Mouse (Mus musculus) kidney, postnatal 0 days (tissue): ENCODE results near the gene Abcc6. TPM values are rescaled to one million over a fixed set of nuclear protein-coding genes. Genes with fewer than 3 reads are reported as not detected.

ENCODE experiments used
- ATAC-seq: fragments of 200-750 bp; cut with Nextera tagmentation; replicated peaks from 2 replicates; pipeline ENCODE4 v1.8.0; 2017; ENCODE audit warnings: low read depth, moderate number of reproducible peaks, moderate TSS enrichment, moderate library complexity; ENCODE audit not compliant: low FRiP score
- DNase-seq: peaks from one replicate; pipeline ENCODE4 v3.0.0-alpha.2; 2016; ENCODE audit warnings: low spot score
- H3K27ac ChIP-seq: fragments of 300-500 bp; sonication (generic); 2 replicates; pipeline ENCODE4 v1.5.1; 2014; ENCODE audit warnings: mild to moderate bottlenecking
- H3K27me3 ChIP-seq: fragments of 300-500 bp; sonication (generic); 2 replicates; pipeline ENCODE4 v1.6.1; 2014; ENCODE audit warnings: low read length, mixed read lengths; ENCODE audit not compliant: insufficient read depth
- H3K36me3 ChIP-seq: fragments of 300-500 bp; sonication (generic); 2 replicates; pipeline ENCODE4 v1.6.1; 2014; ENCODE audit warnings: low read length, mixed read lengths; ENCODE audit not compliant: insufficient read depth
- H3K4me1 ChIP-seq: fragments of 300-500 bp; sonication (generic); replicated peaks from 2 replicates; pipeline ENCODE4 v1.6.1; 2014; ENCODE audit warnings: antibody characterized with exemption, low read length, mixed read lengths; ENCODE audit not compliant: insufficient read depth
- H3K4me2 ChIP-seq: fragments of 300-500 bp; sonication (generic); 2 replicates; pipeline ENCODE4 v1.6.1; 2014; ENCODE audit warnings: mild to moderate bottlenecking, low read length, moderate library complexity, mixed read lengths
- H3K4me3 ChIP-seq: fragments of 300-500 bp; sonication (generic); replicated peaks from 2 replicates; pipeline ENCODE4 v1.5.1; 2014; ENCODE audit warnings: low read depth, low read length
- H3K9ac ChIP-seq: fragments of 300-500 bp; sonication (generic); 2 replicates; pipeline ENCODE4 v1.6.1; 2014; ENCODE audit warnings: low read depth, low read length
- H3K9me3 ChIP-seq: fragments of 300-500 bp; sonication (generic); replicated peaks from 2 replicates; pipeline ENCODE4 v1.6.1; 2016; ENCODE audit warnings: low read length, inconsistent platforms, mixed read lengths
- CTCF ChIP-seq: IDR thresholded peaks from 2 replicates; pipeline ENCODE4 v1.5.1; 2016; ENCODE audit warnings: antibody characterized with exemption, low read depth, mild to moderate bottlenecking, moderate library complexity
- WGBS: fragments of 180-500 bp; shearing (Covaris S2); extraction: QIAGEN DNeasy Blood & Tissue Kit; methylation state at CpG from one replicate; pipeline ENCODE4 v1.1.7; 2014; 5-methylcytosine and 5-hydroxymethylcytosine counted together
- polyA plus RNA-seq: library from polyadenylated mRNA; unstranded; fragments of >200 nt; fragmentation: Nextera tagmentation; extraction: Ambion mirVana; gene quantifications from 2 replicates; pipeline ENCODE4 v1.2.1, GENCODE M21; 2015

Abcc6 gene
- polyA plus RNA-seq, 1 experiment from 2014 or later, result 0.33 TPM

DNA sequence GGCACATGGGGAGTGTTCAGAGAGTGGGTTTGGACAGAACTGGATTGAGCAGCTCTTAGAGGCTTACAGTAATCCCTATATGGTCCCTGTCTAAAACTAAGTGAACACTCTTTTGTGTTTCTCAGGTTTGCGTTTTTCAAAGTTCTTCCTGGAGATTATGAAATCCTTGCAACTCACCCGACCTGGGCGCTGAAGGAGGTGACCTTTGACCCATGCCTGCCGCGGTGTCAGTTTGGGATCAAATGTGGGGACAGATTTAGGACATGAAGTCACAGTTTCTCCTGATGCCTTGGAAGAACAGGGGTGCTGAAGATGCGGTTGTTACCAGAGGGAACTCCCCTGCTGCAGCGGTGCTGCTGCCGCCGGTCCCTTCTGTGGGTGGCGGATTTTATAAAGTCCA lies 14.0 kb upstream of the Abcc6 start:
- no peak for ATAC-seq
- TF ChIP-seq CTCF, result no peak
- no peak overlapping the region for H3K4me3 ChIP-seq
- no peaks in the 10 kb centered on the region for H3K9me3 ChIP-seq
- H3K4me1 ChIP-seq, result no peaks in the 10 kb centered on the region
- H3K4me2 ChIP-seq, result no peak overlapping the region
- no peak overlapping the region for H3K9ac ChIP-seq
- no peaks in the 10 kb centered on the region for H3K27me3 ChIP-seq
- WGBS, result 90% methylated on average over 10 of the region's 10 CpGs
- no peak overlapping the region for H3K27ac ChIP-seq
- DNase-seq, result no peak
- H3K36me3 ChIP-seq, result peaks cover 42% of the 10 kb centered on the region

DNA sequence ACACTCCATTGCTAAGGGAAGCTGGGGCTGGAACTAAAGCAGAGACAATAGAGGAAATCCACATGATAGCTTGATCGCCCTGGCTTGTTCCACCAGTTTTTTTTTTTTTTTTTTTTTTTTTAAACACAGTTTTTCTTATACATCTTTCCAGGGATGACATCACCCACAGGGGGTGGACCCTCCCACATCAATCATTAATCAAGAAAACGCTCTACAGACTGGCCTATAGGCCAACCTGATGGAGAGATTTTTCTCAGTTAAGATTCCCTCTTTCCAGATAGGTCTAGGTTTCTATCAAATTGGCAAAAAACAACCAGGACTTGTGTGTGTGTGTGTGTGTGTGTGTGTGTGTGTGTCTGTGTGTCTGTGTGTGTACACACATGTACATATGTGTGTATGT lies 9.8 kb upstream of the Abcc6 start:
- ATAC-seq, result no peak
- Histone ChIP-seq H3K9me3 (no peaks in the 10 kb centered on the region), H3K36me3 (peaks cover 15% of the 10 kb centered on the region; the same call in 1 of the 2 replicates), H3K9ac (no peak overlapping the region), H3K4me2 (no peak overlapping the region), H3K4me3 (no peak overlapping the region), H3K4me1 (no peaks in the 10 kb centered on the region), H3K27ac (no peak overlapping the region), H3K27me3 (no peaks in the 10 kb centered on the region)
- 39% methylated on average over 2 of the region's 2 CpGs for WGBS
- no peak for TF ChIP-seq CTCF
- DNase-seq, result no peak

DNA sequence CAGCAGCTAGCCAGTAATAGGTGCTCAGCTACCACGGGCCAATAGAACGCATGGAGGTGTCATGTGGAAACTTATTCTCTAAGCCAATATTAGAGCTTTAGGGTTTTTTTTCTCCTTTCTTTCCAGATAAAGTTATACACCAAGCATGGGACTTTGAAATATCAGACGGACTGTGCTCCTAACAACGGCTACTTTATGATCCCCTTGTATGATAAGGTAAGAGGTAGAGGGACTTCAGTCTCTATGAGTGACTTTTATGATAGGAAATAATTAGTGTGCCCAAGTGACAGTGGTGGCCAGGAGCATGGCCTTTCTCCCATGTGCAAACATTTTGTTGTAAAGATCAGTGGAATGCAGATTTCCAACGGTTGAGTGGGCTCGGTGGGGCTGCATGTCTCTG lies 7.3 kb upstream of the Abcc6 start:
- Histone ChIP-seq H3K9me3 (no peaks in the 10 kb centered on the region), H3K36me3 (no peaks in the 10 kb centered on the region), H3K27ac (no peak overlapping the region), H3K9ac (no peak overlapping the region), H3K4me2 (no peak overlapping the region), H3K4me1 (peaks cover 7% of the 10 kb centered on the region), H3K4me3 (no peak overlapping the region), H3K27me3 (no peaks in the 10 kb centered on the region)
- WGBS, result 84% methylated on average over 6 of the region's 6 CpGs
- DNase-seq (no peak), ATAC-seq (no peak)
- no peak for TF ChIP-seq CTCF

DNA sequence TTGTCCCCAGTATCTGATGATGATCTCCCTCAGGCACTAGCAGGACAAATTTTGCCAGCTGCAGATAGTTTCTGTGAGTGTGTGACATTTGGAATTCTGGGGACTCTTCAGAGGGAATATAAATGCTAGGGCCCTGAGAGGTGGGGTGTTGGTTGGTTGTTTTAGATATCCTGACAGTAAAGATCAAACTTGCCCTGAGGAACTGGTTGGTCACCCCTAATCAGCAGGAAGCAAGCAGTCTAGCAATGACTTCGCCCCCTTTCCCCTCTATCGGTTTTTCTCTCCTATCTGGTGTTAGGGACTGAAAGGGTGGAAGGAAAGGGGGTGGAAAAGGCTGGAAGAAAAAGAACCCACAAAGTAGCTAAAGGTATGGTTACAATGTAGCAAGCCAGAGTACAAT lies 5.4 kb upstream of the Abcc6 start:
- Histone ChIP-seq H3K4me2 (no peak overlapping the region), H3K4me1 (peaks cover 7% of the 10 kb centered on the region), H3K27ac (no peak overlapping the region), H3K36me3 (no peaks in the 10 kb centered on the region), H3K9ac (no peak overlapping the region), H3K4me3 (no peak overlapping the region), H3K9me3 (no peaks in the 10 kb centered on the region), H3K27me3 (no peaks in the 10 kb centered on the region)
- TF ChIP-seq CTCF, result no peak
- DNase-seq (no peak), ATAC-seq (no peak)
- WGBS, result 78% methylated on average over 2 of the region's 2 CpGs

DNA sequence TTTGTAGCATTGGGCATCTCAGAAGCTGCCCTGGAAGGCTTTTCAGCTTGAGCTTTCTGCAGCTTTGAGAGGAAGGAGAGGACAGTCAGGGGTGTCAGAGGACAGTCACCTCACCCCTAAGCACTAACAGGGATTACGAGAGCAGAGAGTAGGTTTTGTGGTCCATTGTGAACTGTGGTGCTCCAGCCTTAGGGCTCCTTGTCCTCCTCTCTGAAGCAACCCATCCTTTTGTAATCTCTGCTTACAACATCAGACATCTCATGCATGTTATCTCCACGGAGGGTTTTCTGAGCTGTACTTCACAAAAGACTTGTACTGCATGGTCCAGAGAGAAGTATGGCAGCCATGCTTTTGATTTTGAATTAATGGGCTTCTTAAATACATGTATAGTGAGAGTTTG lies 4.9 kb upstream of the Abcc6 start:
- ATAC-seq (no peak), DNase-seq (no peak)
- Histone ChIP-seq H3K27ac (no peak overlapping the region), H3K4me2 (peak overlapping the region; percentile 99), H3K36me3 (no peaks in the 10 kb centered on the region), H3K4me1 (peaks cover 7% of the 10 kb centered on the region), H3K9me3 (no peaks in the 10 kb centered on the region), H3K4me3 (no peak overlapping the region), H3K27me3 (no peaks in the 10 kb centered on the region), H3K9ac (no peak overlapping the region)
- no peak for TF ChIP-seq CTCF
- WGBS, result 75% methylated on average over 2 of the region's 2 CpGs

DNA sequence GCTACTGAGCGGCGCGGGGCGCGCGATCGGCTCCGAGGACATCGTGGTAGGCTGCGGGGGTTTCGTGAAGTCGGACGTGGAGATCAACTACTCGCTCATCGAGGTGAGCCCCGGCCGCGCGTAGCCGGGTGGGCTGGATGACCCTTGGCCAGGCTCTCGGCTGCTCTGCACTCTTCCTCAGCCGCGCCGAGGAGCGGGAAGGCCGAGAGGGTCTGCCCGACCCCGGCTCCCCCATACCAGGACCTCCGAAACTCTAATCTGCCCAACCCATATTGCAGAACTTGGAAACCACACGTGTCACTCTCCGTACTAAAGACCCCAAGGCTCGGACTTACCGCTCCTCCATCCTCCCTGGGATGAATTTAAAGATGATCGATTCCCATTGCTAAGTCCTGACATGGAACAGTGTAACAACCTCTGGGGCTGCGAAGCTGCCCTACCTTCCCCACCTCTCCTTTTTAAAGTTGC lies 3.8 kb upstream of the Abcc6 start:
- no peaks in the 10 kb centered on the region for H3K27me3 ChIP-seq
- peak overlapping the region; percentile 86 for H3K9ac ChIP-seq
- no peak; the same call in 1 of the 2 replicates for ATAC-seq
- no peak overlapping the region for H3K27ac ChIP-seq
- WGBS, result 2% methylated on average over 31 of the region's 35 CpGs
- no peaks in the 10 kb centered on the region for H3K9me3 ChIP-seq
- no peaks in the 10 kb centered on the region for H3K36me3 ChIP-seq
- DNase-seq, result peak; percentile 7
- TF ChIP-seq CTCF, result no peak
- peak overlapping the region; percentile 99 for H3K4me2 ChIP-seq
- peak overlapping the region; percentile 86 for H3K4me3 ChIP-seq
- peaks cover 7% of the 10 kb centered on the region for H3K4me1 ChIP-seq
